Mouse (Mus musculus): Measurements from ENCODE around the gene Ccdc83. TPM values are rescaled to one million over a fixed set of nuclear protein-coding genes. Genes with fewer than 3 reads are reported as not detected.

The Ccdc83 gene
- not detected in 2 replicates for polyA plus RNA-seq (2015; fragmentation: Nextera tagmentation; extraction: Ambion mirVana)

DNA sequence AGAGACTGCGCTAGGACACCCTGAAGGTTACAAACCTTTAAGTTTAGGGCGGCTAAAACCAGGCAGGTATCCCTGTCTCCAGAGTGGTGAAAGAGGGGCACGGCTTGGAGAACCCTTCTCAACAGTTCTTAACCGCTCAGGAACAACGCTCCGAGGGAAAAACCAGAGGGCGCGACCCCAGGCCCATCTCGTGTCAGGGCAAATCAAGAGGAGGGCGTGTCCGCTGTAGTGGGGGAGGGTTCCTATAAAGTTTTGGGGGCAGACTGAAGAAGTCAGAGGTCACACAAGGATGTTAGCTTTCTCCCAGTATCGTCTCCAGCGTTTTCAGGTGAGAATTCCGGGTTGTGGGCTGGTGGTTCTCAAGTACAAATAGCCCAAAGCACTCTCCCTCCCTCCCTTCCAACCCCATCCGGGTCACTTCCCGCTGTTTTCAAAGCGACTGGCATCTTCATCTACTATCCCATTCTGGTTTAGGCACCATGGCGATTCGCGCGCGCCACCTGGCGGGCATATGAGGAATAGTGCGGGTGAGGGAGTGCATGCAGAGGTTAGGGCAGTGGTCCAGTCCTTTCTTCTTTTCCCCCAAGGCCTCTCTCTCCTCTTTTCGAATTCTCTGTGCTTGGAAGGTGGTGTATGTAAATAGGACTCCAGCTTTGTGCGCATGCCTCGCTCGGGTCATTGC, at the start of gene Ccdc83:
Gene Ccdc83, minus strand, starts transcription at position 489 of the 682 bp plus-strand sequence.
- DNase-seq (ENCODE audit: low spot score) (peak; percentile 92), ATAC-seq (replicated peaks; ENCODE audit: low FRiP score, low read depth) (peak; percentile 85)
- H3K27ac ChIP-seq = no peak within 1 kb of the TSS
- H3K4me3 ChIP-seq (replicated peaks; ENCODE audit: low read depth, low read length) = no peak within 1 kb of the TSS; the same call in 1 of the 2 replicates
- 8% methylated on average over 28 of the region's 28 CpGs for WGBS
- no peak within 1 kb of the TSS for H3K9ac ChIP-seq (ENCODE audit: low read depth, low read length)
- TF ChIP-seq CTCF (IDR thresholded peaks at IDR 0.05; ENCODE audit: low read depth) = peak; percentile 99
- H3K27me3 ChIP-seq (ENCODE audit: insufficient read depth, low read length) = no peaks in the 10 kb centered on the region
- H3K9me3 ChIP-seq (replicated peaks; ENCODE audit: low read length) = no peaks in the 10 kb centered on the region
- no peaks in the 10 kb centered on the region for H3K4me1 ChIP-seq (replicated peaks; ENCODE audit: insufficient read depth, low read length)
- no peaks in the 10 kb centered on the region for H3K36me3 ChIP-seq (ENCODE audit: insufficient read depth, low read length)
- H3K4me2 ChIP-seq (ENCODE audit: low read length) = peak within 1 kb of the TSS; percentile 44

GRCm38 (mm10) chr7:90313421-90313820, 47.8 kb upstream of the Ccdc83 start:
- DNase-seq (ENCODE audit: low spot score) (no peak), ATAC-seq (replicated peaks; ENCODE audit: low FRiP score, low read depth) (no peak)
- Histone ChIP-seq H3K4me1 (replicated peaks; ENCODE audit: insufficient read depth, low read length) (no peaks in the 10 kb centered on the region), H3K27ac (no peak overlapping the region), H3K9me3 (replicated peaks; ENCODE audit: low read length) (no peaks in the 10 kb centered on the region), H3K36me3 (ENCODE audit: insufficient read depth, low read length) (no peaks in the 10 kb centered on the region), H3K4me2 (ENCODE audit: low read length) (no peak overlapping the region), H3K9ac (ENCODE audit: low read depth, low read length) (no peak overlapping the region), H3K4me3 (replicated peaks; ENCODE audit: low read depth, low read length) (no peak overlapping the region), H3K27me3 (ENCODE audit: insufficient read depth, low read length) (no peaks in the 10 kb centered on the region)
- no peak for TF ChIP-seq CTCF (IDR thresholded peaks at IDR 0.05; ENCODE audit: low read depth)
- WGBS = 61% methylated on average over 3 of the region's 3 CpGs

- ATAC-seq (replicated peaks; ENCODE audit: low FRiP score, low read depth) (no peak; the same call in 1 of the 2 replicates), DNase-seq (ENCODE audit: low spot score) (peak; percentile 7)
These were observed 46.7 kb upstream of the Ccdc83 start for GRCm38 (mm10) chr7:90312151-90312883.

DNA sequence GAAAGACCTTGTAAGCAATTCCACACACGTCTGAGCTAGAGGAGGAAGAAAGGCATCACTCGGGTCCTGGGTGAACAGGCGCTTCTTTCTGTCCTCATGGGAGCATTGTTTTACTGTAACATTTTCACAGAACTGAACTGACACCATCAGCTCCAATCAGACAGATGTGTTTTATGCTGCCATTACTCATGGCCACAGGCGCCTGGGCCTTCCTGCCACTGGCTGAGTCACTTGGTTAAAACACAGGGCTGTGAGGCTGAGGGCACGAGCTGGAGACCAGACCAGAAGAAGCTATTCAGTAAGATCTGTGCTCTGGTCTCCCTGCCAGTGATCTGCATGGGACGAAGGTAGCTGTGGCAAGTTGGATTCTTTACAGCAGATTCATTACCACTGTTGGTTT, 42.4 kb upstream of the Ccdc83 start:
- Histone ChIP-seq H3K27me3 (ENCODE audit: insufficient read depth, low read length) (no peaks in the 10 kb centered on the region), H3K4me2 (ENCODE audit: low read length) (no peak overlapping the region), H3K4me1 (replicated peaks; ENCODE audit: insufficient read depth, low read length) (no peaks in the 10 kb centered on the region), H3K27ac (no peak overlapping the region), H3K9ac (ENCODE audit: low read depth, low read length) (no peak overlapping the region), H3K36me3 (ENCODE audit: insufficient read depth, low read length) (no peaks in the 10 kb centered on the region), H3K4me3 (replicated peaks; ENCODE audit: low read depth, low read length) (no peak overlapping the region), H3K9me3 (replicated peaks; ENCODE audit: low read length) (no peaks in the 10 kb centered on the region)
- DNase-seq (ENCODE audit: low spot score) (no peak), ATAC-seq (replicated peaks; ENCODE audit: low FRiP score, low read depth) (no peak)
- 56% methylated on average over 6 of the region's 6 CpGs for WGBS
- no peak for TF ChIP-seq CTCF (IDR thresholded peaks at IDR 0.05; ENCODE audit: low read depth)

More at GRCm38 (mm10) chr7:90312151-90312883, 46.7 kb upstream of the Ccdc83 start:
- Histone ChIP-seq H3K27me3 (ENCODE audit: insufficient read depth, low read length) (no peaks in the 10 kb centered on the region), H3K4me1 (replicated peaks; ENCODE audit: insufficient read depth, low read length) (no peaks in the 10 kb centered on the region), H3K4me2 (ENCODE audit: low read length) (no peak overlapping the region), H3K36me3 (ENCODE audit: insufficient read depth, low read length) (no peaks in the 10 kb centered on the region), H3K9ac (ENCODE audit: low read depth, low read length) (no peak overlapping the region), H3K4me3 (replicated peaks; ENCODE audit: low read depth, low read length) (no peak overlapping the region), H3K9me3 (replicated peaks; ENCODE audit: low read length) (no peaks in the 10 kb centered on the region), H3K27ac (no peak overlapping the region)
- TF ChIP-seq CTCF (IDR thresholded peaks at IDR 0.05; ENCODE audit: low read depth) = no peak
- 18% methylated on average over 7 of the region's 7 CpGs for WGBS

DNA sequence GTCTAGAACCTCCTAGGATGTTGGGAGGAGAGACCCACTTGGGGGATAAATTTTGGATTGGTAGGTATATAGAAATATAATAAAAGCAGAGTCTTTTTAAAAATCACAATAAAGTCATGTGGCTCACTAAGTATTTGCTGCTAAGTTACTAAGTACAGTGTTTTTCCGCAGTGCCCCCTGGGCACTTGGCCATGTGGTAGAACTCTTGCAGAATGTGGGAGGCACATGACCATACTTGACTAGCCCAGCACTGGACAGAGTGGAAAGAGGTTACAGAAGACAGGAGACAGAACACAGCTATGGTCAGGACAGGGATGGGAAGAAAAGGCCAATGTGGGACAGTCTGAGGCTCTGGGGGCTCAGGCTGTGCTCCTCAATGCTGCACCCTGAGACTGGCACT, 41.4 kb upstream of the Ccdc83 start:
- DNase-seq (ENCODE audit: low spot score) = no peak
- ATAC-seq (replicated peaks; ENCODE audit: low FRiP score, low read depth) = no peak
- no peaks in the 10 kb centered on the region for H3K4me1 ChIP-seq (replicated peaks; ENCODE audit: insufficient read depth, low read length)
- no peak overlapping the region for H3K4me3 ChIP-seq (replicated peaks; ENCODE audit: low read depth, low read length)
- H3K9ac ChIP-seq (ENCODE audit: low read depth, low read length) = no peak overlapping the region
- TF ChIP-seq CTCF (IDR thresholded peaks at IDR 0.05; ENCODE audit: low read depth) = no peak
- H3K36me3 ChIP-seq (ENCODE audit: insufficient read depth, low read length) = no peaks in the 10 kb centered on the region
- H3K9me3 ChIP-seq (replicated peaks; ENCODE audit: low read length) = no peaks in the 10 kb centered on the region
- H3K4me2 ChIP-seq (ENCODE audit: low read length) = no peak overlapping the region
- 80% methylated on average over 1 of the region's 1 CpGs for WGBS
- no peak overlapping the region for H3K27ac ChIP-seq
- no peaks in the 10 kb centered on the region for H3K27me3 ChIP-seq (ENCODE audit: insufficient read depth, low read length)

DNA sequence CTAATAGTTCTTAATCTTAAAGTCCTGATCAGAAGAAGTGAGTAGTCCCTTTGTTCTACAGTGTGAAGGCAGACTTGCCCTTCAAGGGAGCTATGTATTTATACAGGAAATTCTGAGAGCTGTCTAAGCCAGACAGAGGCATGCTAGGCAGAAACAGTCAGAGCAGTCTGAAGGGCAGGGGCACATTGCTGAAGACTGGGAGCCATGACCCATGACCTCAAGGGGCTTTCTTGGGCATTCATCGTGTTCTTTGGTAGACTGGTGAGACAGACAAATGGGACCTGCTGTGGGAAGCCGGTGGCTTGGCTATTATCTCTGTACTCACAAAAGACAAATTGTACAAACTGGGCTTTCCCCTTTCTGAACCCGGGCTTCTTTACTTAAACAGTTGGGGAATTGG, 40.5 kb upstream of the Ccdc83 start:
- Histone ChIP-seq H3K4me3 (replicated peaks; ENCODE audit: low read depth, low read length) (no peak overlapping the region), H3K9ac (ENCODE audit: low read depth, low read length) (no peak overlapping the region), H3K36me3 (ENCODE audit: insufficient read depth, low read length) (no peaks in the 10 kb centered on the region), H3K27ac (no peak overlapping the region), H3K4me1 (replicated peaks; ENCODE audit: insufficient read depth, low read length) (no peaks in the 10 kb centered on the region), H3K4me2 (ENCODE audit: low read length) (no peak overlapping the region), H3K27me3 (ENCODE audit: insufficient read depth, low read length) (no peaks in the 10 kb centered on the region), H3K9me3 (replicated peaks; ENCODE audit: low read length) (no peaks in the 10 kb centered on the region)
- TF ChIP-seq CTCF (IDR thresholded peaks at IDR 0.05; ENCODE audit: low read depth) = no peak
- 23% methylated on average over 3 of the region's 3 CpGs for WGBS
- no peak for ATAC-seq (replicated peaks; ENCODE audit: low FRiP score, low read depth)
- DNase-seq (ENCODE audit: low spot score) = no peak
